Mouse (Mus musculus): ENCODE results near the gene Tmem130. TPM values are rescaled to one million over a fixed set of nuclear protein-coding genes. Genes with fewer than 3 reads are reported as not detected.

The Tmem130 gene
- polyA plus RNA-seq, 1 experiment from 2014 or later, result 0.24 TPM

GRCm38 (mm10) chr5:144766646-144767045 is 5.0 kb upstream of the Tmem130 start:
- 77% methylated on average over 11 of the region's 11 CpGs for WGBS
- H3K4me3 ChIP-seq (replicated peaks; ENCODE audit: low read depth, low read length), result no peak overlapping the region
- peaks cover 8% of the 10 kb centered on the region for H3K4me1 ChIP-seq (replicated peaks; ENCODE audit: insufficient read depth, low read length)
- H3K27me3 ChIP-seq (ENCODE audit: insufficient read depth, low read length), result no peaks in the 10 kb centered on the region; the same call in 1 of the 2 replicates
- DNase-seq (ENCODE audit: low spot score), result no peak
- no peaks in the 10 kb centered on the region for H3K9me3 ChIP-seq (replicated peaks; ENCODE audit: low read length)
- no peak overlapping the region for H3K4me2 ChIP-seq (ENCODE audit: low read length)
- no peak for ATAC-seq (replicated peaks; ENCODE audit: low FRiP score, low read depth)
- no peak overlapping the region for H3K9ac ChIP-seq (ENCODE audit: low read depth, low read length)
- 0 out of 2 replicates have a peak overlapping the region, but pooled peaks have one; percentile 31 for H3K27ac ChIP-seq
- peaks cover 6% of the 10 kb centered on the region; the same call in 1 of the 2 replicates for H3K36me3 ChIP-seq (ENCODE audit: insufficient read depth, low read length)
- TF ChIP-seq CTCF (IDR thresholded peaks at IDR 0.05; ENCODE audit: low read depth), result no peak

- H3K4me2 ChIP-seq (ENCODE audit: low read length), result no peak overlapping the region
- DNase-seq (ENCODE audit: low spot score), result no peak
- no peak overlapping the region for H3K27ac ChIP-seq
- peaks cover 4% of the 10 kb centered on the region for H3K27me3 ChIP-seq (ENCODE audit: insufficient read depth, low read length)
- no peak for ATAC-seq (replicated peaks; ENCODE audit: low FRiP score, low read depth)
- H3K9ac ChIP-seq (ENCODE audit: low read depth, low read length), result no peak overlapping the region
- H3K36me3 ChIP-seq (ENCODE audit: insufficient read depth, low read length), result peaks cover under 1% of the 10 kb centered on the region; the same call in 1 of the 2 replicates
- TF ChIP-seq CTCF (IDR thresholded peaks at IDR 0.05; ENCODE audit: low read depth), result no peak
- H3K4me3 ChIP-seq (replicated peaks; ENCODE audit: low read depth, low read length), result no peak overlapping the region
- WGBS, result 48% methylated on average over 7 of the region's 7 CpGs
- peaks cover 8% of the 10 kb centered on the region for H3K4me1 ChIP-seq (replicated peaks; ENCODE audit: insufficient read depth, low read length)
- H3K9me3 ChIP-seq (replicated peaks; ENCODE audit: low read length), result no peaks in the 10 kb centered on the region
Observed at GRCm38 (mm10) chr5:144766026-144766425, 4.4 kb upstream of the Tmem130 start.

GRCm38 (mm10) chr5:144758422-144758821 is 3.2 kb downstream of the Tmem130 start:
- Histone ChIP-seq H3K4me1 (replicated peaks; ENCODE audit: insufficient read depth, low read length) (no peaks in the 10 kb centered on the region), H3K9me3 (replicated peaks; ENCODE audit: low read length) (no peaks in the 10 kb centered on the region), H3K27ac (no peak overlapping the region), H3K27me3 (ENCODE audit: insufficient read depth, low read length) (peaks cover 7% of the 10 kb centered on the region), H3K36me3 (ENCODE audit: insufficient read depth, low read length) (no peaks in the 10 kb centered on the region), H3K4me3 (replicated peaks; ENCODE audit: low read depth, low read length) (no peak overlapping the region), H3K4me2 (ENCODE audit: low read length) (no peak overlapping the region), H3K9ac (ENCODE audit: low read depth, low read length) (no peak overlapping the region)
- 15% methylated on average over 8 of the region's 8 CpGs for WGBS
- DNase-seq (ENCODE audit: low spot score), result no peak
- no peak for TF ChIP-seq CTCF (IDR thresholded peaks at IDR 0.05; ENCODE audit: low read depth)
- no peak for ATAC-seq (replicated peaks; ENCODE audit: low FRiP score, low read depth)

GRCm38 (mm10) chr5:144757402-144757801 is 4.2 kb downstream of the Tmem130 start:
- no peaks in the 10 kb centered on the region for H3K9me3 ChIP-seq (replicated peaks; ENCODE audit: low read length)
- H3K4me2 ChIP-seq (ENCODE audit: low read length), result no peak overlapping the region
- no peak overlapping the region for H3K4me3 ChIP-seq (replicated peaks; ENCODE audit: low read depth, low read length)
- peaks cover 7% of the 10 kb centered on the region for H3K27me3 ChIP-seq (ENCODE audit: insufficient read depth, low read length)
- H3K4me1 ChIP-seq (replicated peaks; ENCODE audit: insufficient read depth, low read length), result no peaks in the 10 kb centered on the region
- H3K36me3 ChIP-seq (ENCODE audit: insufficient read depth, low read length), result no peaks in the 10 kb centered on the region
- H3K27ac ChIP-seq, result no peak overlapping the region
- DNase-seq (ENCODE audit: low spot score) (no peak), ATAC-seq (replicated peaks; ENCODE audit: low FRiP score, low read depth) (no peak)
- 91% methylated on average over 9 of the region's 9 CpGs for WGBS
- TF ChIP-seq CTCF (IDR thresholded peaks at IDR 0.05; ENCODE audit: low read depth), result no peak
- no peak overlapping the region for H3K9ac ChIP-seq (ENCODE audit: low read depth, low read length)

- no peaks in the 10 kb centered on the region for H3K27me3 ChIP-seq (ENCODE audit: insufficient read depth, low read length)
- TF ChIP-seq CTCF (IDR thresholded peaks at IDR 0.05; ENCODE audit: low read depth), result no peak
- no peak overlapping the region for H3K9ac ChIP-seq (ENCODE audit: low read depth, low read length)
- ATAC-seq (replicated peaks; ENCODE audit: low FRiP score, low read depth) (no peak), DNase-seq (ENCODE audit: low spot score) (no peak)
- H3K27ac ChIP-seq, result no peak overlapping the region
- no peak overlapping the region for H3K4me2 ChIP-seq (ENCODE audit: low read length)
- WGBS, result 69% methylated on average over 10 of the region's 10 CpGs
- H3K36me3 ChIP-seq (ENCODE audit: insufficient read depth, low read length), result no peaks in the 10 kb centered on the region
- no peak overlapping the region for H3K4me3 ChIP-seq (replicated peaks; ENCODE audit: low read depth, low read length)
- H3K4me1 ChIP-seq (replicated peaks; ENCODE audit: insufficient read depth, low read length), result no peaks in the 10 kb centered on the region
- H3K9me3 ChIP-seq (replicated peaks; ENCODE audit: low read length), result no peaks in the 10 kb centered on the region
Observed at GRCm38 (mm10) chr5:144755191-144755590, 6.4 kb downstream of the Tmem130 start.

GRCm38 (mm10) chr5:144753041-144753440 is 8.6 kb downstream of the Tmem130 start:
- Histone ChIP-seq H3K4me1 (replicated peaks; ENCODE audit: insufficient read depth, low read length) (no peaks in the 10 kb centered on the region), H3K27me3 (ENCODE audit: insufficient read depth, low read length) (no peaks in the 10 kb centered on the region), H3K9ac (ENCODE audit: low read depth, low read length) (no peak overlapping the region), H3K4me2 (ENCODE audit: low read length) (no peak overlapping the region), H3K27ac (no peak overlapping the region), H3K4me3 (replicated peaks; ENCODE audit: low read depth, low read length) (no peak overlapping the region), H3K36me3 (ENCODE audit: insufficient read depth, low read length) (no peaks in the 10 kb centered on the region), H3K9me3 (replicated peaks; ENCODE audit: low read length) (no peaks in the 10 kb centered on the region)
- ATAC-seq (replicated peaks; ENCODE audit: low FRiP score, low read depth) (no peak), DNase-seq (ENCODE audit: low spot score) (peak; percentile 63)
- WGBS, result 70% methylated on average over 7 of the region's 7 CpGs
- peak; percentile 70 for TF ChIP-seq CTCF (IDR thresholded peaks at IDR 0.05; ENCODE audit: low read depth)

GRCm38 (mm10) chr5:144752432-144752831 is 9.2 kb downstream of the Tmem130 start:
- DNase-seq (ENCODE audit: low spot score), result no peak
- H3K9ac ChIP-seq (ENCODE audit: low read depth, low read length), result no peak overlapping the region
- H3K36me3 ChIP-seq (ENCODE audit: insufficient read depth, low read length), result no peaks in the 10 kb centered on the region
- H3K27ac ChIP-seq, result no peak overlapping the region
- ATAC-seq (replicated peaks; ENCODE audit: low FRiP score, low read depth), result no peak
- no peak for TF ChIP-seq CTCF (IDR thresholded peaks at IDR 0.05; ENCODE audit: low read depth)
- no peaks in the 10 kb centered on the region for H3K27me3 ChIP-seq (ENCODE audit: insufficient read depth, low read length)
- H3K4me3 ChIP-seq (replicated peaks; ENCODE audit: low read depth, low read length), result no peak overlapping the region
- WGBS, result 8% methylated on average over 5 of the region's 5 CpGs
- no peaks in the 10 kb centered on the region for H3K9me3 ChIP-seq (replicated peaks; ENCODE audit: low read length)
- no peaks in the 10 kb centered on the region for H3K4me1 ChIP-seq (replicated peaks; ENCODE audit: insufficient read depth, low read length)
- no peak overlapping the region for H3K4me2 ChIP-seq (ENCODE audit: low read length)
